Mouse (Mus musculus) brain, embryonic 18.5 days (tissue): Measurements from ENCODE around the gene Rpa2.
A peak's percentile ranks its signal among the peaks of the same experiment; 100 is the strongest.
"Not testable (repeated sequence)": the region's sequence is repeated elsewhere in the genome, so short reads cannot be mapped to it uniquely, and the experiment has no call there.

Experiments
- DNase-seq: peaks from one replicate; pipeline ENCODE4 v3.0.0-alpha.2; 2012; ENCODE audit warnings: low read depth, low spot score

Gene Rpa2

GRCm38 (mm10) chr4:132767914-132768876 is at the start of gene Rpa2:
Rpa2 (plus strand) TSS chr4:132768332.
- peak; percentile 100 for DNase-seq

GRCm38 (mm10) chr4:132728233-132728632 is 39.9 kb upstream of the Rpa2 start:
- no peak for DNase-seq

- DNase-seq = no peak
Observed at GRCm38 (mm10) chr4:132731616-132732015, 36.5 kb upstream of the Rpa2 start.

DNA sequence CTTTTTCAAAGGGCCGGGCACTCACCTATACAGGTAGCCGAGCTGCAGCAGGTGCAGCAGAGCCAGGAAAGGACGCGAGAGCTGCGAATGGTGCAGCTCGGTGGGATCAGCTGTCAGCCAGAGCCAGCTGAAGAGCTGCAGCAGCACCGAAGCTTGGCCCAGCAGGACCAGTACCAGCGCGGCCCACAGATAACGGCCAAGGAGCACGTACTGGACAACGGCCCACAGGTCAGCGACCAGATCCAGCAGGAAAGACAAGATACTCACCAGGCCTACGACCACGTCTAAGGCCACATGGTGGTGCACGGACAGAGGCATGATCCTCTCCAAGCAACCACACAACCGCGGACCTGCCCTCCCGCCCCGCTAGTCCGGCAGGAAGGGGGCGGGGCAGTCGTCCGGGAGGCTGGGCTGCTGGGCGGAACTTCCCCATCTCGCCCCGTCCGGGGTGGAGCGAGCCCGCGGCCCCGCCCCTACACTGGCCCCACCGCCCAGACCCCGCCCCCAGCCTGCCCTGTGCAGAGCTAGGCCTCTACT is 35.9 kb upstream of the Rpa2 start, which contains the start of gene Xkr8:
Xkr8 (minus strand) TSS at position 399 of the 537 bp plus-strand sequence.
- no peak for DNase-seq

DNA sequence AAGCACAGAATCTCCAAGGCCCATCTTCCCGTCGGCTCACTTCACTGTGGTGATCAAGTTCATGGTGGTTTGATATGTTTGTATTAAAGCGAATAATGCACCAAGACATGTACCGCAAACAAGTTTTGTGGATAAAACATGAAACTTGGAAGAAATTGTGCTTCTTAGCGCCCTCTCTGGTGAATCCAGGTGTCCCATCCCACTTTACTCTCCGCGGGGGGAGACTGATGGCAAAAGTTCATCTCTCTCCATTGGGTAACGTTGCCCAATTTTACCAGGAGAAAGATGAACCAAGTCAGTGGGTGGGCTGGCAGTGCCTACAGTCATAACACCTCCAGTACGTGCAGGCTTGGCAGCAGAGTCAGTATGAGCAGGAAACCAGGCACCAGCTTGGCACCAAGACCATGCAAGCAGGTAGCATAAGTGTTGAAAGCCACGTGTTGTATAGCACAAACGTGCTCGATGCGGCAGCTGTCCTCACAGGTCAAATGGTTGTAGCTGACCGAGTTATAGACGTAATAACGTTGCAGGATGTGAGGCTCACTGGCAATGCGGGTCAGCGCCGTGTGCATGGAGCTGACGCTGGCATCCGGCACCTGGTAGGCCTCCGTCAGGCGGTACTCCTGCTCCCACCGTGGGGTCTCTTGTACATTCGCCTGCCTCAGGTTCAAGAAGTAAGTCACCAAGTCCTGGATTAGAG is 34.9 kb upstream of the Rpa2 start:
- DNase-seq = no peak

- no peak for DNase-seq
Observed at GRCm38 (mm10) chr4:132734766-132735165, 33.4 kb upstream of the Rpa2 start.

- DNase-seq = no peak
Observed at GRCm38 (mm10) chr4:132735389-132735788, 32.7 kb upstream of the Rpa2 start.

GRCm38 (mm10) chr4:132735894-132736293 is 32.2 kb upstream of the Rpa2 start:
- no peak for DNase-seq

GRCm38 (mm10) chr4:132737154-132737553 is 31.0 kb upstream of the Rpa2 start:
- not testable (repeated sequence) for DNase-seq

DNA sequence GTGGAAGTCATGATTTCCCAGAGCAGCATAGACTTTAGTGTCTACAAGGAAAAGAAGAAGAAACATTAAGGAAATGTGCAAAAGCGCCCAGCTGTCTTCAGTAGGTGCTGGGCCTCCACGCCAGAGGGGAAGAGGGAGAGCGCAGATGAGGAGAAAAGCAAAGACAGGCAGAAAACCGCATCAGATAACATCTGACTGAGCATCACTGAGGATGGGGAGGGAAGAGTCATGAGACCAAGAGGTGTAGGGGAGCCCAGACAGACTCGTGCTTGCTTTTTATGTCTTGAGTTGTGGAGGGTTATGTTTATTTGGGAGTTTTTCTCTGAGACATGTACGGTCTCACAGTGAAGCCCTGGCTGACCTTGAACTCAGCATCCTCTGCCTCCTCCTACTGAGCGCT is 26.6 kb upstream of the Rpa2 start:
- no peak for DNase-seq

- DNase-seq = peak; percentile 37
Observed at GRCm38 (mm10) chr4:132743992-132744911, 23.9 kb upstream of the Rpa2 start.

- no peak for DNase-seq
Observed at GRCm38 (mm10) chr4:132746911-132747517, 21.1 kb upstream of the Rpa2 start.

DNA sequence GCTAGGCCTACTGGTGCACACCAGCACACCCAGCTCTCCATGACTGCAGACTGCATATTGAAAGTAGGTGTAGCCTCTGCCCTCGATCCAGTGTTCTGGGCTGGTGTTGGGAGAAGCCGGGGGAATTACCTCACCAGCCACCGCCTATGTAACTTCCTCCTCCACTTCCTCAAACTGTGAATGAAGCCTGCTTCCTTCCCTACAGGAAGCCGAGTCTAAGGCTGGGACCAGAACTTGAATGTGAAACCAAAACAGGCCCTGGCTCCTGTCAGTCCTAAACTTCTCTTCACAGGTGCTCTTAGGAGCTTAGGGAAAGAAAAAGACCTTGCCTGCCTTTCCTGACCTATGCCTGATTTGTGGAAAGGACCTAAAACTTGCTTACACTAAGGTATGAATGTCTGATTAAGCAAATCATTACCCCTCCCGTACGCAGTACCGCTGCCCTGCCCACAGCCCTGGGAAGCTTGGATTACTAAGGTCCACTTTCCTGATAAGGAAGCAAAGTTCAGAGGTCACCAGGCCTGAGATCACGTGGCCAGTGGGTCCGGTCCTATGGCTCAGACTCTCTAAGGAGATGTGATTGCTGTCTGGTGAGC is 20.4 kb upstream of the Rpa2 start:
- DNase-seq = no peak

GRCm38 (mm10) chr4:132748778-132749177 is 19.4 kb upstream of the Rpa2 start:
- no peak for DNase-seq

GRCm38 (mm10) chr4:132749258-132749982 is 18.7 kb upstream of the Rpa2 start:
- DNase-seq = no peak

DNA sequence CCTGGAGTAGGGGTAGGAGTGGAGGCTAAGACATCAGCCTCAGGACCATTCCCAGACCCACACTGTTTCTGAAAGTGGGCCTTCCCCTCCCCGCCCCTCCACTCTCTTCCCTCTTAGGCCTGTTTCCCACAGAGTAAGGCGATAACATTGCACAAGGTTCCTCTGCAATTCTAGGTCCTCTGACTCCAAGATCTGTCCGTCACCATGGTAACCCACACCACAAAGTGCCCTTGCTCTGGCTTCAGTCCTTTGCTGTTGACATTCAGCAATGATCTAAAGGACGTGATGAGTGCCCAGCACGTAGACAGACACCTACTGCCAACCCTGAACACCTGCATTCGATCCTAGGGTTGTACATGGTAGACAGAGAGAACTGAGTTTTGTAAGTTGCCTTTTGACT is 15.1 kb upstream of the Rpa2 start:
- no peak for DNase-seq

DNA sequence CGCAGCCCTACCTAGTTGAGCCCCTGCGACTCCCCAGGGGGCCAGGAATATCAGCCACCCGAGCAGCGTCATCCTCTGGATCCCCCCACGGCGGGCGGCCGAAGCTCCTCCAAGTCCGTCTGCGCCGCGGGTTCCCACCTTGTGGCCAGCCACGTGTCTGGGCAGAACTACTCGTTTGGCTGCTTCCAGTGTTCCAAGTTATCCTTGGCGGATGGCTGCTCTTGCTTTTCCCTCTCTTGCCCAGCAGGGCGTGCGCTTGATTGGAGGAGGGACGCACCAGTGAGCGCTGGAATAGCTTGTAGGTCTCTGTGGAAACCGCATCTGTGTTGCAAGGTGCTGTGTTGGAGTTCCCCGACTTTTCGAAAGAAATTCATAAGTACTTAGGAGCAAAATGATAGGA is 11.2 kb upstream of the Rpa2 start, which contains the start of gene Smpdl3b:
Smpdl3b (minus strand) TSS at position 279 of the 400 bp plus-strand sequence.
- no peak for DNase-seq

GRCm38 (mm10) chr4:132757633-132758351 is 10.3 kb upstream of the Rpa2 start:
- DNase-seq = no peak

- no peak for DNase-seq
Observed at GRCm38 (mm10) chr4:132760296-132760695, 7.8 kb upstream of the Rpa2 start.
